Mouse (Mus musculus): ENCODE data around the gene Adamts8. TPM values are rescaled to one million over a fixed set of nuclear protein-coding genes. Genes with fewer than 3 reads are reported as not detected.

Gene Adamts8
- polyA plus RNA-seq, 1 experiment from 2014 or later: 0.40 TPM

DNA sequence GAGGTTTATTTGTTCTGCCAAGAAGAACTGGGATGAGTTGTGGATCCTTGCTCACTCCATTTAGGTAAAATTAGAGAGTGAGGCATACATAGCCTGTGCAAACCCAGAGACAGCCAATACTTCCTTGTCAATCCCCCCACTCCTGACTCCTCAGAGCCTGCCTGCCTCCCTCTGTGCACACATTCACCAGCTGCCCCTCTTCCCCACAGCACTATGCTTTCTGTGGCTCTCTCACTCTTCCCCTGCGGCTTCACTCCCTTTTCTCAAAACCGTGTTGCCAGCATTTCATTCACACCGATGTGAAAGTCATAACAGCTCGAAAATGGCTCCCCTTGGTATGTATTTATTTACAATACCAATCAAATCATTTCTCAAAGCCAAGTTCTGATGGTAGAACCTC, 10.0 kb upstream of the Adamts8 start:
- H3K27ac ChIP-seq: no peak overlapping the region
- ATAC-seq: no peak
- no peak overlapping the region for H3K4me3 ChIP-seq
- WGBS: 81% methylated on average over 4 of the region's 4 CpGs
- no peaks in the 10 kb centered on the region for H3K27me3 ChIP-seq
- H3K9me3 ChIP-seq (replicated peaks): no peaks in the 10 kb centered on the region
- no peak overlapping the region for H3K9ac ChIP-seq
- no peaks in the 10 kb centered on the region for H3K36me3 ChIP-seq (ENCODE audit: poor library complexity, severe bottlenecking)
- no peaks in the 10 kb centered on the region for H3K4me1 ChIP-seq
- H3K4me2 ChIP-seq: no peak overlapping the region

DNA sequence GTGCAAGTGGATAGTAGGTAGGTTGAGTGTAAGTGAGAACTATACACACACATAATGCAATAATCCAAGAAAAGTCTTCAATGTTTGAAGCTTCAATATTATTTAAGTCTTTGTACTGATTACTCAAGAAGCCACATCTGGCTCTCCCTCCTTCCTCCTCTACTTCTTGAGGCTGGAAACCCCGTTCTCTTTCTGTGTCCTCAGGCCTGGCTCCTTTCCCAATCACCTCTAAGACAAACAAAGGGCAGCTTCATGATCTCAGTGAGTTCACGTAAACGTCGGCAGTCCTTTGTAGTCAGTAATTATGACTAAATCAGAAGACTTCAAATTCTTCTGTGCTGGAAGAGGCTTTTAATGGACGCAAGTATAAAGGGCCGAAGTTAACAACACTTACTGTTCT, 7.5 kb upstream of the Adamts8 start:
- ATAC-seq: no peak
- Histone ChIP-seq H3K27ac (no peak overlapping the region), H3K4me3 (no peak overlapping the region), H3K9me3 (replicated peaks) (no peaks in the 10 kb centered on the region), H3K4me2 (no peak overlapping the region), H3K4me1 (no peaks in the 10 kb centered on the region), H3K36me3 (ENCODE audit: poor library complexity, severe bottlenecking) (no peaks in the 10 kb centered on the region), H3K9ac (no peak overlapping the region), H3K27me3 (no peaks in the 10 kb centered on the region)
- WGBS: 42% methylated on average over 6 of the region's 6 CpGs

GRCm38 (mm10) chr9:30936674-30937438, 5.5 kb upstream of the Adamts8 start:
- no peaks in the 10 kb centered on the region for H3K4me1 ChIP-seq
- 36% methylated on average over 9 of the region's 9 CpGs for WGBS
- peaks cover 15% of the 10 kb centered on the region for H3K27me3 ChIP-seq
- H3K27ac ChIP-seq: no peak overlapping the region
- no peaks in the 10 kb centered on the region for H3K9me3 ChIP-seq (replicated peaks)
- H3K36me3 ChIP-seq (ENCODE audit: poor library complexity, severe bottlenecking): no peaks in the 10 kb centered on the region
- no peak overlapping the region for H3K4me3 ChIP-seq
- no peak overlapping the region for H3K9ac ChIP-seq
- H3K4me2 ChIP-seq: 0 out of 2 replicates have a peak overlapping the region, but pooled peaks have one; percentile 22
- ATAC-seq: peak; percentile 77

- H3K27ac ChIP-seq: no peak overlapping the region
- peak; percentile 52 for ATAC-seq
- H3K9me3 ChIP-seq (replicated peaks): no peaks in the 10 kb centered on the region
- WGBS: 7% methylated on average over 6 of the region's 6 CpGs
- H3K27me3 ChIP-seq: peaks cover 40% of the 10 kb centered on the region
- no peak overlapping the region for H3K4me2 ChIP-seq
- H3K4me1 ChIP-seq: peaks cover 11% of the 10 kb centered on the region
- no peak overlapping the region for H3K9ac ChIP-seq
- no peaks in the 10 kb centered on the region for H3K36me3 ChIP-seq (ENCODE audit: poor library complexity, severe bottlenecking)
- H3K4me3 ChIP-seq: no peak overlapping the region
Observed at GRCm38 (mm10) chr9:30940328-30940727, 2.0 kb upstream of the Adamts8 start.

GRCm38 (mm10) chr9:30943341-30943740, 979 bp downstream of the Adamts8 start:
- Histone ChIP-seq H3K4me1 (peaks cover 11% of the 10 kb centered on the region), H3K36me3 (ENCODE audit: poor library complexity, severe bottlenecking) (no peaks in the 10 kb centered on the region), H3K27ac (no peak overlapping the region), H3K9ac (peak overlapping the region; percentile 70), H3K9me3 (replicated peaks) (no peaks in the 10 kb centered on the region), H3K27me3 (peaks cover 55% of the 10 kb centered on the region), H3K4me2 (peak overlapping the region; percentile 90), H3K4me3 (peak overlapping the region; percentile 60)
- 1% methylated on average over 13 of the region's 14 CpGs for WGBS
- ATAC-seq: no peak

- H3K4me2 ChIP-seq: no peak overlapping the region
- no peak overlapping the region; the same call in 1 of the 2 replicates for H3K4me3 ChIP-seq
- WGBS: 4% methylated on average over 1 of the region's 1 CpGs
- ATAC-seq: no peak
- H3K36me3 ChIP-seq (ENCODE audit: poor library complexity, severe bottlenecking): no peaks in the 10 kb centered on the region
- peaks cover 11% of the 10 kb centered on the region for H3K4me1 ChIP-seq
- peaks cover 55% of the 10 kb centered on the region for H3K27me3 ChIP-seq
- H3K9ac ChIP-seq: no peak overlapping the region
- H3K9me3 ChIP-seq (replicated peaks): no peaks in the 10 kb centered on the region
- H3K27ac ChIP-seq: no peak overlapping the region
Observed at GRCm38 (mm10) chr9:30944234-30944633, 1.9 kb downstream of the Adamts8 start.

DNA sequence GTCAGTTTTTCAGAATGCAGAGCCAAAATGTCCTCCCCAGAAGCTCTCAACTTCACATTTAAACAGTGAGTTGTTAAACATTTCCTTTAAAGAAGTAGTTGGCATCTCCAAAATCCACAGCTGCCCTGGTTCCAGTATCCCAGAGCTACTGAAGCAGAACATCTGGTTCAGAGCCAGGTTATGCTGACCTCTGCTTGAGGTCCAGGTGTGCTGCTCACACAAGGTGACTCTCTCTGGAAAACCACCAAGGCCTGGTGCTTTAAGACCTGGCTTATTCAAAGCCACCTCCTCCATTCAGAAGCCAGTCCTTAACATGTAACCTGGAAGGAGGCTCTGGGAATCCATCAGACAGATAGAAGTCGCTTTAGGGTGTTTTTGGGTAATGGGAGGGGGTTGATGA, 2.9 kb downstream of the Adamts8 start:
- Histone ChIP-seq H3K4me1 (peaks cover 11% of the 10 kb centered on the region), H3K27me3 (peaks cover 55% of the 10 kb centered on the region), H3K27ac (no peak overlapping the region), H3K9ac (no peak overlapping the region), H3K9me3 (replicated peaks) (no peaks in the 10 kb centered on the region), H3K36me3 (ENCODE audit: poor library complexity, severe bottlenecking) (no peaks in the 10 kb centered on the region), H3K4me3 (no peak overlapping the region), H3K4me2 (no peak overlapping the region)
- no peak for ATAC-seq
- whole genome bisulfite sequencing: 70% methylated on average over 1 of the region's 1 CpGs

- Histone ChIP-seq H3K27ac (no peak overlapping the region), H3K4me2 (no peak overlapping the region), H3K9me3 (replicated peaks) (no peaks in the 10 kb centered on the region), H3K27me3 (peaks cover 24% of the 10 kb centered on the region), H3K9ac (no peak overlapping the region), H3K4me3 (no peak overlapping the region), H3K36me3 (ENCODE audit: poor library complexity, severe bottlenecking) (no peaks in the 10 kb centered on the region), H3K4me1 (no peaks in the 10 kb centered on the region)
- ATAC-seq: no peak
- WGBS: 88% methylated on average over 3 of the region's 3 CpGs
Observed at GRCm38 (mm10) chr9:30949422-30949821, 7.1 kb downstream of the Adamts8 start.

- no peak overlapping the region for H3K27ac ChIP-seq
- no peaks in the 10 kb centered on the region for H3K36me3 ChIP-seq (ENCODE audit: poor library complexity, severe bottlenecking)
- no peak overlapping the region for H3K4me2 ChIP-seq
- no peaks in the 10 kb centered on the region for H3K9me3 ChIP-seq (replicated peaks)
- 76% methylated on average over 4 of the region's 4 CpGs for WGBS
- H3K4me1 ChIP-seq: no peaks in the 10 kb centered on the region
- no peak for ATAC-seq
- H3K4me3 ChIP-seq: no peak overlapping the region
- no peak overlapping the region for H3K9ac ChIP-seq
- H3K27me3 ChIP-seq: peaks cover 19% of the 10 kb centered on the region
Observed at GRCm38 (mm10) chr9:30949971-30950370, 7.6 kb downstream of the Adamts8 start.

- no peaks in the 10 kb centered on the region for H3K4me1 ChIP-seq
- peaks cover 12% of the 10 kb centered on the region for H3K27me3 ChIP-seq
- no peak overlapping the region for H3K9ac ChIP-seq
Observed at GRCm38 (mm10) chr9:30950592-30950991, 8.2 kb downstream of the Adamts8 start.

DNA sequence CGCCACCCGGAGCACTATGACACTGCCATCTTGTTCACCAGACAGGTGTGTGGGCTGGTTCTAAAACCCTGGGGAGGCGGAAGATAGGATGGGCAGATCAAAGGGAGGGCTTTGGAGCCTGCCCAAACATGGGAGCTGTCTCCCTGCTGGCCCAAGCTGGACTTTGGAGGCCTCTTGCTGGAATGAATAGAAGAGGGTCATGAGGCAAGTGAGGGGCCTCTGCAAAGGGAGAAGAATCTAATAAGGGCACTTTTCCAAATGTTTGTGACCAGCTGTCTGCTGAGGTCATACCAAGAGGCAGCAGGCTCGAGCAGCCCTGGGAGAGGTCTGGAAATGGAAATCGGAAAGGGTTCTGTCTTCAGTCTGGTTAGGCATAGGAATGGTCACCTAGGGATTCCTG, 9.1 kb downstream of the Adamts8 start:
- H3K27me3 ChIP-seq: peaks cover 5% of the 10 kb centered on the region; the same call in 1 of the 2 replicates
- no peak overlapping the region for H3K4me3 ChIP-seq
- no peaks in the 10 kb centered on the region for H3K9me3 ChIP-seq (replicated peaks)
- no peak for ATAC-seq
- H3K36me3 ChIP-seq (ENCODE audit: poor library complexity, severe bottlenecking): no peaks in the 10 kb centered on the region
- no peak overlapping the region for H3K27ac ChIP-seq
- 86% methylated on average over 5 of the region's 5 CpGs for WGBS
- no peak overlapping the region for H3K9ac ChIP-seq
- H3K4me2 ChIP-seq: no peak overlapping the region
- H3K4me1 ChIP-seq: no peaks in the 10 kb centered on the region

More at GRCm38 (mm10) chr9:30950592-30950991, 8.2 kb downstream of the Adamts8 start:
- Histone ChIP-seq H3K27ac (no peak overlapping the region), H3K4me2 (no peak overlapping the region), H3K36me3 (ENCODE audit: poor library complexity, severe bottlenecking) (no peaks in the 10 kb centered on the region), H3K9me3 (replicated peaks) (no peaks in the 10 kb centered on the region), H3K4me3 (no peak overlapping the region)
- 78% methylated on average over 4 of the region's 4 CpGs for WGBS
- no peak for ATAC-seq

GRCm38 (mm10) chr9:30953287-30953686, 10.9 kb downstream of the Adamts8 start:
- H3K4me3 ChIP-seq: no peak overlapping the region
- WGBS: 65% methylated on average over 8 of the region's 8 CpGs

GRCm38 (mm10) chr9:30955246-30955645, 12.9 kb downstream of the Adamts8 start:
- Histone ChIP-seq H3K4me1 (no peaks in the 10 kb centered on the region), H3K36me3 (ENCODE audit: poor library complexity, severe bottlenecking) (no peaks in the 10 kb centered on the region), H3K4me3 (no peak overlapping the region), H3K27ac (no peak overlapping the region), H3K9me3 (replicated peaks) (no peaks in the 10 kb centered on the region), H3K4me2 (no peak overlapping the region), H3K27me3 (no peaks in the 10 kb centered on the region), H3K9ac (no peak overlapping the region)
- 93% methylated on average over 9 of the region's 9 CpGs for WGBS
- no peak for ATAC-seq

More at GRCm38 (mm10) chr9:30953287-30953686, 10.9 kb downstream of the Adamts8 start:
- no peak for ATAC-seq
- Histone ChIP-seq H3K9ac (no peak overlapping the region), H3K27ac (no peak overlapping the region), H3K9me3 (replicated peaks) (no peaks in the 10 kb centered on the region), H3K36me3 (ENCODE audit: poor library complexity, severe bottlenecking) (no peaks in the 10 kb centered on the region), H3K4me2 (no peak overlapping the region), H3K27me3 (no peaks in the 10 kb centered on the region), H3K4me1 (no peaks in the 10 kb centered on the region)
